Mouse (Mus musculus) left cerebral cortex, postnatal 14 days (tissue): ENCODE results near the gene Pdcd1. TPM values are rescaled to one million over a fixed set of nuclear protein-coding genes. Genes with fewer than 3 reads are reported as not detected.
"Not testable (repeated sequence)": the region's sequence is repeated elsewhere in the genome, so short reads cannot be mapped to it uniquely, and the experiment has no call there.

Source experiments
- DNase-seq, 2 experiments: peaks; one replicate each; pipeline ENCODE4 v3.0.0; 2021 to 2022; ENCODE audit warnings: low spot score in 2 of 2, mixed read lengths in 1 of 2
- intact Hi-C: fragments of 180-260 bp; cut with DNase I; formaldehyde crosslinking; loops from one replicate; pipeline ENCODE4 v1.15.1; 2025
- long read RNA-seq, 2 experiments: library from polyadenylated mRNA; stranded (forward); transcript quantifications; one replicate each; pipeline ENCODE4 v2.0.0; 2021
- total RNA-seq, 2 experiments: library from RNA; stranded (reverse); gene quantifications; 2 replicates each; pipeline ENCODE4 v1.2.3; 2021

Pdcd1 gene
- total RNA-seq = not detected
- long read RNA-seq, experiment 1, partial matches to known transcripts = 0 of 4 reads
- long read RNA-seq, experiment 1, other reads (novel, unspliced or antisense) = 4 of 4 reads
- long read RNA-seq, experiment 2 = 0 reads

GRCm38 (mm10) chr1:94052373-94052772 is at the start of gene Pdcd1:
Pdcd1 (minus strand) TSS chr1:94052553.
- intact Hi-C loops = no loop called here
- DNase-seq = no peak

- intact Hi-C loops = no loop called here
Measured at GRCm38 (mm10) chr1:94091788-94092187, 39.4 kb upstream of the Pdcd1 start.

DNA sequence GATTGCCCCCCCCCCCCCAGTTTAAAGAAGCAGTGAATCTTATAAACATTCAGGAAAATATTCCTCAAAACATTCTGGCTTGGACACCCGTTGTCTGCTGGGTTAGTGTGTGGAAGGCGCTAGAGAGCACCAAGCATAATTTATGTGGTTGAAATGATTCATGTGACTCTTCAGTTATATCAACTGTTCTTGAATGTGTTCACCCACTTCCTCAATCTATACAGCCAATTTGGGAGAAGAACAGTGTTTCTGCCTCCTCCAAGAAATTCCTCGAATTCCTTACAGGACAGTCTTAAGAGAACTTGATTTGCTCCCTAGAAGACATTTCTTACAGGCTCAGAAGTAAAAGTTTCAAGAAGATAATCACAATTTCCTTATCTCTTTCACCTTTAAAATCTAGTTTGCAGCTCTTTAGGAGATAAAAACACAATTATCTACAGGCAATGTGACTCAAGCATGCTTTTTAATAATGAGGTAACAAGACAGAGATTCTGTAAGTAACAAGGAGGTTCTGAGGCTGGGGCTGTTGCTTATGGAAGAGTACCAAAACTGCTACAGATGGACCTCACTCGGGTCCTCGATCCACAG is 34.1 kb upstream of the Pdcd1 start:
- intact Hi-C loops = no loop called here
- no peak for DNase-seq

More at GRCm38 (mm10) chr1:94091788-94092187, 39.4 kb upstream of the Pdcd1 start:
- DNase-seq = no peak

GRCm38 (mm10) chr1:94085324-94086105 is 33.2 kb upstream of the Pdcd1 start:
- intact Hi-C loops = no loop called here
- no peak for DNase-seq

DNA sequence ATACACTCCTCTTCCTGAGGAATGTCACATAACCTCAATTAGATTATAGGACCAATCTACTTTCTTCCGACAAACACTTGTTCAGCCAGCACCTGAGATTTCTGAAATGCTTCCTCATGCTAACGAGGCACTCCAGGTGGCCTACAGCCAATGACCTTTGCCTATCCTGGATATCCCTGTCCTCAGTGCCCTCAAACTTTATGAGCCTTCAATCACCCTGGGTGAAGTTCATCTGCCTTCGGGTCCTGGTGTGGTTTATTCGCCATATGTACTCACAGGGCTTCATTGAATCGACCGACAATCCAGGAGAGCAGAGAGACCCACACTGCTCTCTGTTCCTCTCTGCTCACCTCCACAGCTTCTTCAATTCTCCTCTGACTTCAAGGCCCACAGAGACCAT is 29.4 kb upstream of the Pdcd1 start:
- intact Hi-C loops = no loop called here
- DNase-seq = no peak

GRCm38 (mm10) chr1:94081191-94081590 is 28.8 kb upstream of the Pdcd1 start:
- DNase-seq = no peak
- intact Hi-C loops = no loop called here

DNA sequence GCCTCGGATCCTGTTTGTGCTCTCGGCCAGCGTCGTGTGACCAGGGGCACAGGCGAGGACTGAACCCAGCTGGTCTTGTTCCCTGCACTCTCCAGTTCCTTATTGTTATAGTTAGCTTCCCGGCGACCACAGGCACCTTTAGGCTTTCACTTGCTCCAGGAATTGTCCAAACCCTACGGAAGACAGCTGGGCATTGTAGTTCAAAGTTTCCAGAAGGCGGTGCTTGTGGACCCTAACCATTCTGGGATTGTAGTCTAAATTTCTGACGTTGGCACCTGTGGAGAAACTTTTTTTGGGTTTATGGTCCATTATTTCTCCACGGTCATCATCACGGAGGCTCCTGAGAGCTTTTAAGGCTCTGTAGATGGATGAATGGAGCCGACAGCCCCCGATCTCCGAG is 28.4 kb upstream of the Pdcd1 start:
- no peak for DNase-seq
- intact Hi-C loops = no loop called here

DNA sequence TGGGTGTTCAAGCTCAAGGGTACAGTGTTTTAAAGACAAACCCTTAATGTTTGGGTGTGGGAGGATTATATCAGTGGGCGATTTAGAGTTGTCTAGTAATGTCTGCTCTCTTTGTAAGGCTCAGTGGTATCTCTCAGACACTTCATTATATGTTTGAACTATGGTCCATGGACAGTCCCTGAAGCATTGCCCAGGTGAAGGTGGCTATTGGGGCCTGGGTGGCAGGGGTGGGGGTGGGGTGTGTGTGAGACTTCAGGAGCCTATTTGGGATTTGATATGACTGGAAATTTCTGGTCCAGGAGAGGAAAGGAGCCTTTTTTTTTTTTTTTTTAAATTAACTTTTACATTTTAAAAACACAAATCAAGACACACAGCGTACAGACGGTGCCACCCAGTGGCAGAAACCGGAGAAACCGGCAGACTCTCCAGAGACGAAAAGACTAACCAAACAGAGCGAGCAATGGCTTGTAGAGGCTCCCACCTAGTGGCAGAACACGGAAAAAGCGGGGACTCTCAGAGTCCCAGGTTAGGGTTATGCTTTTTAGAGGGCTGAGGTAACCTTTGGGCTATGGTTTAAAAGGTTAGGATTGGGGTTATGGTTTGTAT is 26.6 kb upstream of the Pdcd1 start:
- intact Hi-C loops = loop anchor here (2.0 to 10.0 kb wide), 2 partner anchors 44 to 244 kb away; no protein-coding TSS in a partner anchor
- DNase-seq = peak; percentile 95 to 96

- no peak for DNase-seq
- intact Hi-C loops = loop anchor here (2.0 to 10.0 kb wide), 2 partner anchors 44 to 244 kb away; no protein-coding TSS in a partner anchor
Measured at GRCm38 (mm10) chr1:94078314-94078713, 26.0 kb upstream of the Pdcd1 start.

GRCm38 (mm10) chr1:94076702-94077101 is 24.3 kb upstream of the Pdcd1 start:
- intact Hi-C loops = loop anchor here (10.0 kb wide), 1 partner anchor 242 kb away; no protein-coding TSS in a partner anchor
- no peak for DNase-seq

DNA sequence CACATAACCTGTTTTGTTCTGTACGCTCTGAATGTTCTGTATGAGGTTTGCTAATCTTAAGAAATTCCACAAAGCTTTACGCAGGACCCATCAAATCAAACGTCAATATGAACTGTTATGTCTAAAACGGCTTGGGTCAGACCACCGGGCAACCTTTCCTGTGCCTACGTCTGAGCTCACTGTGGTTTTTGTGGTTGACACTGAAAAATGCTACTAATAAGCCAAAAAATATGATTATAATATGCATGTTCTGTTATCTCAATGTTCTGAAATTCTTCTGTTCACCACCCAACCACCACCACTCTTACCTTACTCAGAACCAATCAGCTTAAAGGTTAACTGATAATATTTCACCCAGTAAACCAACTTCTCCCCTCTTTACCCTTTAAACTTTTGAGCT is 22.4 kb upstream of the Pdcd1 start:
- intact Hi-C loops = loop anchor here (10.0 kb wide), 1 partner anchor 240 kb away; no protein-coding TSS in a partner anchor
- DNase-seq = no peak

DNA sequence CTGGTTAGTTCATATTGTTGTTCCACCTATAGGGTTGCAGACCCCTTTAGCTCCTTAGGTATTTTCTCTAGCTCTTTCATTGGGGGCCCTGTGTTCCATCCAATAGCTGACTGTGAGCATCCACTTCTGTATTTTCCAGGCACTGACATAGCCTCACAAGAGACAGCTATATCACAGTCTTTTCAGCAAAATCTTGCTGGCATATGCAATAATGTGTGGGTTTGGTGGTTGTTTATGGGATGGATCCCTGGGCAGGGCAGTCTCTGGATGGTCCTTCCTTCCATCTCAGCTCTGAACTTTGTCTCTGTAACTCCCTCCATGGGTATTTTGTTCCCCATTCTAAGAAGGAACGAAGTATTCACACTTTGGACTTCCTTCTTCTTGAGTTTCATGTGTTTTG is 5.9 kb upstream of the Pdcd1 start:
- intact Hi-C loops, DNase-seq: not testable (repeated sequence)

DNA sequence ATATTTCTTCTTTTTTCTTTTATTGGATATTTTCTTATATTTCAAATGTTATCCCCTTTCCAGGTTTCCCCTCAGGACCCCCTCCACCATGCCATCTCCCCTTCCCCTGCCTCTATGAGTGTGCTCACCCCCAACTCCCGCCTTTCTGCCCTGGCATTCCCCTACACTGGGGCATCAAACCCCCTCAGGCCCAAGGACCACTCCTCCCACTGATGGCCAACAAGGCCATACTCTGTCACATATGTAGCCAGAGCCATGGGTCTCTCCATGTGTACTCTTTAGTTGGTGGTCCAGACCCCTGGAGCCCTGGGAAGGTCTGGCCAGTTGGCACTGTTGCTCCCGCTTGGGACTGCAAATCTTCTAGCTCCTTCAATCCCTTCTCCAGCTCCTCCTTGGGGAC is 5.0 kb upstream of the Pdcd1 start:
- intact Hi-C loops = no loop called here
- no peak for DNase-seq

GRCm38 (mm10) chr1:94055966-94056365 is 3.6 kb upstream of the Pdcd1 start:
- intact Hi-C loops = no loop called here
- DNase-seq = no peak

- no peak for DNase-seq
- intact Hi-C loops = no loop called here
Measured at GRCm38 (mm10) chr1:94054481-94054880, 2.1 kb upstream of the Pdcd1 start.

GRCm38 (mm10) chr1:94053530-94054216 is 1.3 kb upstream of the Pdcd1 start:
- peak; percentile 79 to 83 for DNase-seq

GRCm38 (mm10) chr1:94051104-94051503 is 1.2 kb downstream of the Pdcd1 start:
- no peak for DNase-seq
- intact Hi-C loops = no loop called here

More at GRCm38 (mm10) chr1:94053530-94054216, 1.3 kb upstream of the Pdcd1 start:
- intact Hi-C loops = no loop called here

DNA sequence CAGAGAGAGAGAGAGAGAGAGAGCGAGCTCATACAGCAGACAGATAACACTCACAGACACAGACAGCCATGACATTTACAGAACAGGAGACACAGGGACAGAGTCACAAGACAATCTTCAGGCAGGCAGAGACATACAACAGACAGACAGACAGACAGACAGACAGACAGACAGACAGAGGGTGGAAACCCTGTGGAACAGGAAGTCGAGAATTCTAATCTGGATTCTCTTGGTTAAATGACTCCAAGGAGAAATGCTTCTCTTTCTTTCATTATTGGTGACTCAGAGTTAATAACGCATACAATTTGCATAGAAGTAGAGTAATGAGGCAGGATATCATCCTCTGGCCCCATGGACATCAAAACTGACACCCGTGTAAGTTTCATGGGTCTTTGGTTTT is 5.8 kb downstream of the Pdcd1 start:
- no peak for DNase-seq
- intact Hi-C loops = no loop called here

DNA sequence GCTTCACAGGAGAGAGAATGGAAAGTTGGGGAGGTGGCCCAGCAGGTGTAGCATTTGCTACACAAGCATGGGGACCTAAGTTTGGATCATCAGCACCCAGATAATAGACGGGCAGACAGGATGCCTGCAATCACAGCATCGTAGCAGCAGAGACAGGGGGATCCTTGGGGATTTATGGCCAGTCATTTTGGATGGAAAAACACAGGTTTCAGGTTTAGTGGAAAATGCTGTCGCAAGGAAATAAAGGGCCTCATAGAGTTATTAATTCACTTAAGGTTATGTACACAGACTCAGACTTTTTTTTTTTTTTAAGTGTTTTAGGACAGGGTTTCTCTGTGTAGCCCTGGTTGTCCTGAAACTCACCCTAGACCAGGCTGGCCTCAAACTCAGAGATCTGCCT is 6.8 kb downstream of the Pdcd1 start:
- no peak for DNase-seq
- intact Hi-C loops = no loop called here

- DNase-seq = no peak
- intact Hi-C loops = no loop called here
Measured at GRCm38 (mm10) chr1:94040391-94040790, 12.0 kb downstream of the Pdcd1 start.
